Mouse (Mus musculus) heart, adult 8-10 months (tissue): ENCODE data around the gene Kcnj9. TPM values are rescaled to one million over a fixed set of nuclear protein-coding genes. Genes with fewer than 3 reads are reported as not detected.

Source experiments
- DNase-seq: peaks from one replicate; pipeline ENCODE4 v3.0.0; 2022; ENCODE audit warnings: low spot score
- total RNA-seq, 4 experiments: library from RNA; stranded (reverse); gene quantifications; 2 replicates each; pipeline ENCODE4 v1.2.4; 2022

Gene Kcnj9
- total RNA-seq, 4 experiments from 2014 or later, result not detected

DNA sequence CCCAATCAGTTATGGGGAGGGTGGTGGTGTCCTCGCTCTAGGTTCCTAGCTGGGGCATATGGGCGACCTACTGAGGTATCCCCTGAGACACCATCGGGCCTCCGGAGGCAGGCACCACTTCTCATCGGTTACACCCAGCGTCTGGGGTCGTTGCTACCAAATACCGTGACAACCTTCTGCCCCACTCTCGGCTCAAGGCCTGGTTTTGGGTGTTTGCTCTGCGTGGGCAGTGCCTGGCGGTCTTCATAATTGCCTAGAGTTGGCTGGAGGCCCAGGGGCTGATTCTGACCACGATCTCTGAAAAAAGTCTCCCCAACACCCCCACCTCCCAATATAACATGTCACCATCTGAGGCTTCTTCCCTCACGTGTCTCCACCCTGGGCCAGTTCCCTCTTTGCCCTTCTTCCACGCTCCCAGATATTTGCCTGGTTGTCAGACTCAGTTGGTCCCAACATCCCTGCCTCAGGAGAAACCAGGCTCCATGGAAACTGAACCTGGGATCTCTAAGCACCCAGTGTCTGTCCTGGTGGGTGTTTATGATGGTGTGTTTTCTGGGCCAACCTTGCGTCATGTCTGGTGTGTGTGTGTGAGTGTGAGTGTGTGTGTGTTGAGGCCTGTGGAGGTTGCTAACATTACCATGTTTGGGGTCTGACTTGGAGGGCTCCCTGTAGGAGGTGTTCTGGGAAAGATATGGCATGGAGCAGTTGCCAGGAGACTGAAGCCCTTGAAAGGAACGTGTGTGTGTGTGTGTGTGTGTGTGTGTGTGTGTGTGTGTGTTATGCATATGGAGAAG lies 16.2 kb downstream of the Kcnj9 start:
- no peak for DNase-seq

GRCm38 (mm10) chr1:172311921-172312767 lies 17.0 kb downstream of the Kcnj9 start:
- peak; percentile 83 for DNase-seq

DNA sequence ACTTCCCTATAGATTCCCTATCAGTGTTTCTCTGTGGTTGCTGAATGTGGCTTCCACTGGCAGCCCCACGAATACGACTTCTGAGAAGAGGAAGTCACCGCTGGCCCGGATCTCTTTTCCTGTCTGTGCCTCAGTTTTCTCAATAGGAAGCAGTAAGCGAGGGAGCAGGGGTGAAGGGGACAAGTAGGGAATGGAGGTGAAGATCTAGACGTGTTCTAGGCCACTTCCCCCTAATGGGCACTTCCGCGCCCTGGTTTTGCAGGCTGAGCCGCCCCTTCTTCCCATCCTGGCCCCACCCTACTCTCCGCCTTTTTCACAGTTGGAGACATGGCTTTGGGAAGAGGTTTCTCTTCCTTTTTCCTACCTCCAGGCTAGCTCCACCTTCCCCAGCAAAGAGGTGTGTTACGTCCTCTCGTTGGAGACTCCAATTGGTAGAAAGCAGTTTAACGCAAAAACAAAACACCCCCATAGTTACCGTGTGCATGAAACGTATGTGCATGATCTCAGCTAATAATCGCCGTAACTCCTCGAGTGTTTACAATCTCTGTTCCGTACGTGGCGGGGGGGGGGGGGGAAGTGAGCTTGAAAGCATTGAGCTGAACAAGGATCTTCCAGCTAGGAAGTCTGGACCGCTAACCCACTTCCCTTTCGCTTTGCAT lies 17.7 kb downstream of the Kcnj9 start:
- peak; percentile 79 for DNase-seq

DNA sequence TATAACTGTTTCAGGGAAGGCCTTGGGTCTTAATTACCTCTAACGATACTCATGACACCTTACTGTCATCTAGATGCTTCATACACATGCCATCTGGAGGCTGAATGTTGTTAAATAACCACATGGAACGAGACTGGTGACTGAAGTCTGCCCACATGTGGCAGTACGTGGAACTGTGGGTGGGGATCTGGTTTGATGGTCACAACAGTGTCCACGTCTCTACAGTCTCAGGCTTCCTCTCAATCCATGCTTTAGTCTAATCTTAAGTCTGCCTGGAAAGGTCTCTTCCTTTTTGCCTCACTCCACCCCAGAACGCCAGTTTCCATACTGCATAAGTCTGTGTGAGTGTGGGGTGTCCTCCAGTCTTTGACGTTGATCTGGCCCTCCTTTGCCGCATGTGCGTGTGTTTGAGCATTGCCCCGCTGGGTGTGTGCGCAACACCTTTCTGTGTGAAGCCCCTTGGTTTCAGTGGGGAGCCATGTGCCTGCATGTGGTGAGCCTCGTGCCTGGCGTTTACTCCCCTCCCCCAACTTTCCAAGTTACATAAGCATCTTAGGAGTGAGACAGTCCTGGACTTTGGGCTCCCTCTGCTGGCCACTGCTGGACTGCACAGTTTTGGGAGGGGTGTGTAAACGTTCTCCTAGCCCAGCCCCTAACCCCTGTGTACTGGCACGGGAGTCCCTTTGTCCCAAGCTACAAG lies 19.3 kb downstream of the Kcnj9 start:
- peak; percentile 94 for DNase-seq

- no peak for DNase-seq
These were observed 20.7 kb downstream of the Kcnj9 start for GRCm38 (mm10) chr1:172308409-172308808.

GRCm38 (mm10) chr1:172307936-172308335 lies 21.2 kb downstream of the Kcnj9 start:
- DNase-seq, result no peak

DNA sequence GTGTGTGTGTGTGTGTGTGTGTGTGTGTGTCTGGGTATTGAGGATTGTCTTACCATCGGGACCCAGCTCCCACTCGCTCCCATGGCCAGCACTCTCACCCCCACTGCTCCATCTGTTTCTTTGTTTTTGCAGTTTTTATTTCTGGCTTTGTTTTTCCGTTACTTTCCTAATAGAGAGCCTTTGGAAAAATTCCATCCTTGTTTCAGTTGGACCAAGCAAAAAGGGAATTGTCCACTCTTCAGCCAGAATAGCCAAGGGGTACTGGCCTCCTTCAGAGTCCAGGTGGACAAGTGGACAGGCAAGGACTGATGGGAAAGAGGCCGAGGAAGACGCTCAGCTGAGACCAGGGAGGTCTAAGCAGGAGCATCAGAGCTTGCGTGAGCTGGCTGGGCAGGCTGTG lies 22.2 kb downstream of the Kcnj9 start:
- no peak for DNase-seq

GRCm38 (mm10) chr1:172306196-172306595 lies 22.9 kb downstream of the Kcnj9 start:
- no peak for DNase-seq

- no peak for DNase-seq
These were observed 23.5 kb downstream of the Kcnj9 start for GRCm38 (mm10) chr1:172305635-172306034.

- DNase-seq, result no peak
These were observed 24.0 kb downstream of the Kcnj9 start for GRCm38 (mm10) chr1:172305153-172305552.

- no peak for DNase-seq
These were observed 24.7 kb downstream of the Kcnj9 start for GRCm38 (mm10) chr1:172304443-172304842.

DNA sequence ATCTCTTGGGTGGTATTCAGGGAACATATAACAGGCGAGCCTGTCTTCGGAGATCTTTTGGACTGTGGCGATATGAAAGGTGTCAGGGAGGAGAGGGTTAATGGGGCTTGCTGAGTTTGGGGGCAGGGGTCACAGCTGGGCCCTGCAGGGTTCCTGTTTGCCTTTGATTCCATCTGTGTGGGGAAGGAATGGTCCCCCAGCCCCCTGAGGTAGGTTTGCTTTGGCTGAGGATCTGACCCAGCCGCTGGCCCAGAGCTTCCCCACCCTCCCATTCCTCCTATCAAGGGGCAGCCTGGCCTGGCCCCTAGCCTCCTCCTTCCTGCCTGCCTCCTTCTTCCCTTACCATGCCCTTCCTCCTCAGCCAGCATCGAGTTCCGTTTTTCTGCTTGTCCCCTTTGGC lies 26.3 kb downstream of the Kcnj9 start:
- DNase-seq, result no peak

GRCm38 (mm10) chr1:172302311-172302710 lies 26.8 kb downstream of the Kcnj9 start:
- DNase-seq, result no peak

DNA sequence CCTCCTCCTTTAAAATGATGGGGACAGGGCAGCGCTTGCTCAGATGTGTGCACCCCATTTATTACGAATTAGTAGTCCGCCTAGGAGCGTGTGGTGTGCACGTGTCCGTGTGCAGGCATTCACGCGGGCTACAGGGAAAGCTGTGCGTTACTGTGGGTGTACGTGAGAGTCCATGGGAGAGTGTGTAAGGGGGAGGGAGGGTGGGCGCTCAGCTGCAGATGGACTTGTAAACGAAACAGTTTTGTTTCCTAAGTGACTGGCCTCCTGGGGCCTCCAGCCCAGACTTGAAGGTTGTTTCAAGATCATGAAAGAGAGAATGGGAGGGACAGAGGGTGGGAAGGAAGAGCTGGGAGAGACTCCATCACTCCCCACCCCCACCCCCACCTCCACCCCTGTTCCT lies 27.9 kb downstream of the Kcnj9 start:
- DNase-seq, result no peak

DNA sequence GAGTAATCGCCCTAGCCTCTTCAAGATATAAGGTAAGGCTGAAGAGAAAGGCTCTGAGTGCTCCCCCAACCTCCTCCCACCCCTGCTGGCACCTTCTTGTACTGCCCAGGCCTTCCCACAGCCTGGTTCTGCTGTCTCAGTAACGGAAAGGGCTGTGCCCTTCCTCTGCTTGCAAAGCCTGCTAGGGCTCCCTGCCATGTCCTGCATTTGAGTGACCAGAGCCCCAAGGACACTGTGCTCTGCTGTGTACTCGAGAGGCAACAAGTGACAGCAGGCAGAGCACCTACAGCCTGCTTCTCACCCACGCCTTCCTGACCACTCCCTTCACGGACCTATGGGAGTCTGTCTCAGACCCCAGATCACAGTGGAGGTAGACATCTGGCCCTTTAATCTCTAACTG lies 28.9 kb downstream of the Kcnj9 start:
- DNase-seq, result peak; percentile 52

DNA sequence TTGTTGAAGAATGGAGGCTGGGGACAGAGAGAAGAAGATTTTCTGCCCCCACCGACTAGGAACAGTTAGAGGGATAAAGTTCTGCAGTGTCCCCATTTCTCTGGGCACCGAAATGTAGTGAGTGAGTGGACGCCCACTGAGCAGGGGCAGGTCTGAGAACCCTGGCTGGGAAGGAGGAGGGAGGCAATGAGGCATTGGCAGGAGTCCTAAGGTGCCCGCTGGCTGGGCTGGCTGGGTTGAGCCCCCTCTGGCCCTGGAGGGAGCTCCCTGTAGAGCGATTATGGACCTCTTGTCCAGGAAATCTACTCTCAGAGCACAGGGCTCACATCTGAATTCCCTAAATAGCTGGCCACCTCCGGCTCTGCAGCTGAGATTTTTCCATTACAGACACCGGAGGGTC lies 29.6 kb downstream of the Kcnj9 start:
- DNase-seq, result no peak

DNA sequence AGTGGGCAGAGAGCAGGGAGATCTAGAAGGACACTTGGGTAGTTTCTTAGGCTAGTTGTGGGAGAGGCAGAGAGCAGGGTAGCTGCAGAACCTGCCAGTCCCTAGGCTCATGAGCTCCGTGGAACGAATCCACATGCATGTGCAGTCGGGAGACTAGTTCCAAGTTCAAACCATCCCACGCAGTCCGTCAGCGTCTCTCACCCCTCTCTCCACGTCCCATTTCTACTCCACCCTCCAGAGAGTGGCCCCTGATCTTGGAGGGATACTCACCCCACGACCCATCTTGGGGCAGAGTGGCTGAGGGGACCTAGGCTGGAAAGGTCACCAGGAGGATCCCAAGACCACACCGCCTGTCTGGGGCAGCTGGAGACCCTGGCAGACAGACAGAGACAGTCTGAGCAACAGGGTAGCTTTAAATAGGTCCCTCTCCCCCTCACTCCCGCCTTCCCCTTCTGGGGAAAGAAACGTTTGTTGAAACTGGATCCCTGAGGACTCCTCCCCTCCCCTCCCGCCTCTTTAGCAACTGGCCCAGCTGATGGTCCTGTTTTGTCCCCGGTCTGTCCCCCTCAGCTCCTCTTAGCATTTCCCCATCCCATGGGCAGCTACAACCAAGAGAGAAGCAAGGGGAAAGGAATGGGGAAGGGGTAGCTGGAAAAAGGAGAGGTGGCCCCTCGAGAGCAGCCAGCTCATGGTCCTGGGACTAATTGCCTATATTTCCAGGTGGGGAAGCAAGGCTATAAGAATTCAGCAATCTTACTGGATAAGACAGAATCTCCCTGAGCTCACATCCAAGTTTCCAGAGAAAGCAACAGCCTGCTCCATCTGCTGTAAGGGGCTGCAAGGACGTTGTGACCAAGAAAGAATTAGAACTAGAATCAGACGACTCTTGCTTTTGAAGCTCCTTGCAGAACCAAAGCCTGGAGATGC lies 31.2 kb downstream of the Kcnj9 start, which contains the start of gene Atp1a2:
Gene Atp1a2, minus strand, starts transcription at position 454 of the 927 bp plus-strand sequence.
- DNase-seq, result peak; percentile 87

DNA sequence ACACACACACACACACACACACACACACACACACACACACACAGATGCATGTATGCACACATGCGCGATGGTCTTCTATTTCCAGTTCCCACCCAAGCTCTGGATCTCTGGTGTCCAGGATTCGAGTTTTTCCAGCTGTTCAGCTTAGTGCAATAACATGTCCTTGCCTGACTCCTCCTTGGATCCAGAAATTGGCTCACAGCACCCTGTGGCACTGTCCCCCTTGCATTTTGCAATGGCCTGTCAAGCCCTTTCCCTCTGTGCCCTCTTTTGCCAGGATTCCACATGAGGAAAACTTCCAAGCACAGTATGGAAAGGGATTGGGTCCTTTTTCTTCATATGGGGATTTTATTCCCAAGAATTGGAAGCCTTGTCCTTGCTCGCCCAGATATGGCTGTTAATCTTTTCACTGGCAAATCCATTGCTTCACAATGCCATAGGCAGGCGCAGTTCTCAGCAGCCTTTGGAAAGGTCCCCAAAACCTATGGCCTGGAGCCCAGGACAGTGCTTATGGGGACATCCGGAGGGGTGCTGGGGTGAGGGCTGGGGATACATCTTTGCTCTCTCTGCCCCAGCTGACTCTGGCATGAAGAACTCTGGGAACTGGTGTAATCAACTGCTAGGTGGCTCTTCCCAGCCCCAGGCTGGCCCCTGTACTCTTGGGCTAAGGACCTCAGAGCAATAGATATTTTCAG lies 32.2 kb downstream of the Kcnj9 start:
- peak; percentile 60 for DNase-seq

DNA sequence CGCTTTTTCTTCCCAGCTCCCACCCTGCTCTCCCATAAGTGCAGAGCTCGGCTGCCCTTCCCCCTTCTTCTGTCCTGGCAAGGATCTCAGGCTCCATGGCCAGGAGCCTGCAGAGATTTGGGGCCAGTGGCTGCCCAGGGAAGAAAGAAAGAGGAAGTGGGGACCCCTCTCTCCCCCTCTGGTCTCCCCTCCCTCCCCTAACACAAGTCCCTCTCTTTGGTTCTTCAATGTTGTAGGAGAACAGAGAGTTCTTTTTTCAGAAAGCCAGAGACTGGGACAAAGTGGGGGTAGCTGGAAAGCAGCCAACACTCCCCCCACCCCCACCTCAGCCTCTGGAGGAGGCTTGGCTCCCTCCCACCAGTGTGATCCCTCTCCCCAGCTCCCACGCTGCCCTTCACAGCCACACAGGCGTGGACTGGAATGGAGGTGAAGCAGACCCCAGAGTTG lies 33.3 kb downstream of the Kcnj9 start:
- peak; percentile 31 for DNase-seq

DNA sequence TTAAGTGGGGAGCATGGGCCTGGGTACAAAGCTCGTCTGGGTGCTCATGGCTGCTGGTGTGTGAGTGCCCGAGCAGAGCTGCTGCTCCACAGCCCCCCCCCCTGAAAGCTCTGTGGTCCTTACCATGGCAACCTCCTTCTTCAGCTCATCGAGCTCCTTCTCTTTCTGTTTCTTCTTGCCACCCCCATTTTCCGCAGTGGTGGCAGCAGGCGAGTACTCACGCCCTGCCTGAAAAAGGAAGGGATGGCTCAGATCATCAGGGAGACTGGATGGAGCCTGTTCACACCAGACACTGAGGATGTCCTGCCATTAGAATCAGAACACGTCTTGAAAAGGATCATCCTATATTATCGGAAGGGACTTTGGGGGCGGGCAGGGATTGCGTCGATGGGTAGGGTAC lies 35.7 kb downstream of the Kcnj9 start:
- no peak for DNase-seq
